Mouse (Mus musculus): ENCODE results near the gene Mpv17.

- TF ChIP-seq POLR2A (IDR thresholded peaks at IDR 0.05; ENCODE audit: insufficient read length, low read depth) (no peak), E2F4 (IDR thresholded peaks at IDR 0.05; ENCODE audit: insufficient read depth) (no peak), REST (IDR thresholded peaks at IDR 0.05; ENCODE audit: insufficient read depth, insufficient read length) (no peak), MAX (IDR thresholded peaks at IDR 0.05; ENCODE audit: low read depth) (no peak), USF1 (IDR thresholded peaks at IDR 0.05; ENCODE audit: low read depth) (no peak), POLR2AphosphoS2 (IDR thresholded peaks at IDR 0.05; ENCODE audit: insufficient read length, low read depth) (no peak), CEBPB (IDR thresholded peaks at IDR 0.05; ENCODE audit: insufficient read depth, poor library complexity, severe bottlenecking) (no peak), TCF12 (IDR thresholded peaks at IDR 0.05; ENCODE audit: insufficient read depth, poor library complexity, severe bottlenecking) (no peak), TCF3 (IDR thresholded peaks at IDR 0.05; ENCODE audit: insufficient read length, low read depth) (no peak)
These were observed 27.2 kb upstream of the Mpv17 start for GRCm38 (mm10) chr5:31181183-31181770.

Data from myocyte (in vitro differentiated cells).